Mouse (Mus musculus) bone marrow, adult 2 months (tissue): Measurements from ENCODE around the gene Cemip. TPM values are rescaled to one million over a fixed set of nuclear protein-coding genes. Genes with fewer than 3 reads are reported as not detected.

Source experiments
- H3K27ac ChIP-seq: fragments of 200-500 bp; 2 replicates; pipeline ENCODE4 v1.5.1; 2012; ENCODE audit warnings: low read depth, mild to moderate bottlenecking, control low read depth, inconsistent platforms, low read length; ENCODE audit not compliant: control insufficient read depth, poor library complexity, insufficient read depth
- H3K4me1 ChIP-seq: fragments of 200-500 bp; 2 replicates; pipeline ENCODE4 v1.6.1; 2011; ENCODE audit warnings: low read length; ENCODE audit not compliant: control insufficient read depth, insufficient read depth
- H3K4me3 ChIP-seq: fragments of 200-500 bp; replicated peaks from 2 replicates; pipeline ENCODE3; 2011; ENCODE audit warnings: mild to moderate bottlenecking, low read depth, low read length, control low read depth; ENCODE audit not compliant: control insufficient read depth
- CTCF ChIP-seq: fragments of 200-500 bp; IDR thresholded peaks from 2 replicates; pipeline ENCODE4 v1.5.1; 2011; ENCODE audit warnings: low read length, control low read depth; ENCODE audit not compliant: control insufficient read depth, insufficient read depth
- POLR2A ChIP-seq: fragments of 200-500 bp; IDR thresholded peaks from 2 replicates; pipeline ENCODE4 v1.6.1; 2011; ENCODE audit warnings: low read depth, mild to moderate bottlenecking, control low read depth, low read length, borderline replicate concordance; ENCODE audit not compliant: control insufficient read depth
- WGBS: fragments of 180-500 bp; shearing (Covaris S2); methylation state at CpG from one replicate; pipeline ENCODE4 v1.1.7; 2018; 5-methylcytosine and 5-hydroxymethylcytosine counted together
- polyA plus RNA-seq: library from polyadenylated mRNA; stranded (reverse); fragments of >200 nt; gene quantifications from 2 replicates; pipeline ENCODE4 v1.2.4, GENCODE M21; 2011; ENCODE audit warnings: low replicate concordance; ENCODE audit not compliant: missing spikeins, insufficient read depth, insufficient read length

Gene Cemip
- polyA plus RNA-seq, 1 experiment, result 1.2 TPM

DNA sequence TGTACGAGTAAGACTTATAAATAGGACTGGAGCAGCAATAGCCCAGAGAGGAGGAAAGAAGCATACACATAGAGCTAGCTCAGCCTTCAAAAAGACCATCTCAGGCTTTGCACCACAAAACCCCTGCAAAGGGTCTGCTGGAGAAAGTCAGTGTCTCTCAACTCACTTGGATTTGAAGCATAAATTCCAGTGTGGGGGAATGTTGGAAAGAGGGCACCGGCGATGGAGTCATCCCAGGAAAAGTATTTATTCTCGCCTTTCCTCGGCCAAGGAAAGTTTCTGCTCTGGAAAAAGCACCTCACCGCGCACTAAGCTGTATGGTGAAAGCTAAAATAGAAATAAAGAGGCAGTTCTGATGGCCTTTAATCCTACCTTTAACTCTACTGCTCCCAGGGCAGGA lies 32.4 kb downstream of the Cemip start:
- Histone ChIP-seq H3K4me1 (no peaks in the 10 kb centered on the region), H3K4me3 (no peak overlapping the region), H3K27ac (no peak overlapping the region)
- WGBS, result 79% methylated on average over 7 of the region's 7 CpGs
- TF ChIP-seq POLR2A, result no peak
- no peak for TF ChIP-seq CTCF

DNA sequence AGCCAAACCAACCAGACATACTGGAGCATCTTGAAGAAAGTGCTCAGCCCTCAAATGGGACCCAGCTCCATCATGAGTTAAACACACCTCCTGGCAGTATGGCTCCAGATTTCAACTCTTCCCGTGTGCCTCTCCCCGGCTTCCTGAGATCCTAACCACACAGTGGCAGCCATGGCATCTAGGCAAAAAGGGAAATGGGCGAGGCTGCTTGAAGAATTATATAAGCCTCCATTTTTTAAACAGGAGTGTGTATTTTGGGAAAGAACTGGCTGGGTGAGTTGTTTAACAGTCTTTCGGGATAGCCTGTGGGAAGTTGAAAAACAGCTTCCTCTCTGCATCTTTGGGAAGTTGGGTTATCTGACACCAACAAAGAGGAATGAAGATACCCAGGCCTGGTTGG lies 34.9 kb downstream of the Cemip start:
- no peaks in the 10 kb centered on the region for H3K4me1 ChIP-seq
- H3K4me3 ChIP-seq, result no peak overlapping the region
- 40% methylated on average over 4 of the region's 4 CpGs for WGBS
- TF ChIP-seq POLR2A, result no peak
- H3K27ac ChIP-seq, result no peak overlapping the region

DNA sequence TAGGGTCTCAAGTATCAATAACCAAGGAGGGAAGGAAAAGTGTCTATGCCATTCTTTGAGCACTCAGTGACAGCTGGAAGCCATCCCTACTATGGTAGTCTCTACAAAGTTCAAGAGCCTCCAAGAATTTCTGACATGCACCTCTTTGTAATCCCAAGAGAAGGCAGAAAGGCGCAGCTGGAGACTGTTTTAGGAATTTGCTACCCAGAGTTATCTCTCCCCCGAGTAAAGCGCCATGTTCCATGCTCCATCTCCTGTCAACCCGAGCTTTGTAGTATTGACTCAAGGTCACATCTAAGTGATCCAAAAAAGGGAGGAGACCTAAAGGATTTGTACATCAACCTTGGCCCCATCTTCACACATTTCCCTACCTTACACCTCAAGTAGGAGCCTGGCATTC lies 40.8 kb downstream of the Cemip start:
- Histone ChIP-seq H3K4me1 (no peaks in the 10 kb centered on the region), H3K4me3 (no peak overlapping the region), H3K27ac (no peak overlapping the region)
- TF ChIP-seq CTCF (no peak), POLR2A (no peak)
- 75% methylated on average over 4 of the region's 4 CpGs for WGBS

DNA sequence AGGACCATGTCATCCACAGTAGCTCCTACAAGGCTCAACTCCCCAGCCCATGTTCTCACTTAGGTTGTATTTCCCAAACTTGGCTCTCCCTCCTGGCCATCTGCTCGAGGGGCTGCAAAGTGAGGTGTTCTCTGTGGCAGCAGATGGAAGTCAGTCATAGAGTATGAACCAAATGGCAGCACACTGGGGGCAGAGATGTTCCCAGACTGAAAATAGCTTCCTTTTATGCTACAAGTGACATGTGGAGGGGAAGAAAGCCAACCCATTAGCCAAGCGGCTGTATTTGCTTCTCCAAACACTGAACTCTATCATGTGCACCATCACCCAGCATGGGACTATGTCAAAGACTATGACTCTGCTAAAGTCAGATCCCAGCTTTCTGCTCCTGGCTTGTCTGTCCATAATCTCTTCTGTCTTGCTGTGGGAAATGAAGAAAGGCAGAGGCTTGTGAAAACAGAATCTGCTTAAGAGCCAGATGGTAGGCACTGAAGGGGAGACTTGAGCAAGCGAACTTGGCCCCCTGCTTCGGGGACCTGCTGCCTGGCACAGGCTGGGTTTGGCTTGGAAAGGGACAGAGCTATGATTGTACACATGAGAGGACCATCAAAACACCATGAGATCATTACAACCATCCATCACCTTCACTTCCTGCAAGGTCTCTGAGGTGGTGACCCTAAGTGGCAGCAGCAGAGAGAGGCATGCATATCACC lies 41.6 kb downstream of the Cemip start:
- H3K4me3 ChIP-seq, result no peak overlapping the region
- H3K27ac ChIP-seq, result no peak overlapping the region
- TF ChIP-seq POLR2A, result no peak
- TF ChIP-seq CTCF, result no peak
- H3K4me1 ChIP-seq, result no peaks in the 10 kb centered on the region
- WGBS, result 73% methylated on average over 4 of the region's 4 CpGs

DNA sequence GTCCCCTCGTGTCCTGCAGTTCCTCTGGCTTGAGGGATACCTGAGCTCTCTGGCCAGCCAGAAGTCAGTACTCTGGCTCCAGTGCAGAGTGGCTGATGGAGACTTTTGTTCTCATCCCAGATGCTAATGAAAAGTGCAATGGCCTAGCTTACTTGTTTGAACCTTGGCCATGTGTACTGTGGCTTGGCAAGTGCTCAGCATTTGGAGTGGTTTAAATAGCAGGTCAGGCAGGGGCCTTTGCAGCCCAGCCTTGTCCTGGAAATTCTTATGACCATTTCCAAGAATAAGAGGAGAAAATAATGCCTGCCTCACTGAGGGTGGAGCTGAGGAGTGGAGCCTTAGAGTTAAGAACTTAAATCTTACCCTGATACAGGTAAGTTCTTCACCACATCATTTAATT lies 43.6 kb downstream of the Cemip start:
- Histone ChIP-seq H3K27ac (no peak overlapping the region), H3K4me1 (no peaks in the 10 kb centered on the region), H3K4me3 (no peak overlapping the region)
- WGBS, result 66% methylated on average over 1 of the region's 1 CpGs
- no peak for TF ChIP-seq POLR2A
- TF ChIP-seq CTCF, result no peak

DNA sequence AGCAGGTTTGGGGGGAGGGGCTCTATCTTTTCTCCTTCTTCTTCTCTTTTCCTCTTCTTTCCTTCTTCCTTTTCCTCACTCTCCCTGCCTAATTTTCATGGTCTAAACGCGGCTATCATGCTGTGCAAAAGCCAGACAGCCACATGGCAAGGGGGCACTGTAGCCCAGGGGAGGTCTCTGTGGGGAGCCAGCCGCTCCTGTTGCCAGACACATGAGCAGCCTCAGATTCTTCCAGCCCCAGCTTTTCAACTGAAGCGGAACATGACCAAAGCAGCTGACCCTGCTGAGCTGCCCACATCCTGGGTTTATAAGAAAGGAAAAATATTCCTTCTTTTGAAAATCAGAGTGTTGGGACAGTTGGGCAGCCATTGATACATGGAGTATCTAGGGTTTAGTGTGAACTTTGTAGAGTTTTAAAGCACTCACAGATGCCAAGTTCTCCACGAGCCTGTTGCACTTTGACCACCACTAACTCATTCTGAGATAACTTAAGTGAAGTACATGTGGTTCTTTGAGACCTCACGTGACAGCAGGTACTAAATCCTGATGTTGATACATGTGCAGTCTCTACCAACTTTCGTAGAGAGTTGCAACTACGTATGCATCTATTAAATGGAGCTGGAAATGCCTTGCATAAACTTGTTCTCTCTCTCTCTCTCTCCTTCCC lies 46.3 kb downstream of the Cemip start:
- WGBS, result 67% methylated on average over 8 of the region's 8 CpGs
- Histone ChIP-seq H3K27ac (no peak overlapping the region), H3K4me3 (no peak overlapping the region), H3K4me1 (no peaks in the 10 kb centered on the region)
- TF ChIP-seq POLR2A, result no peak
- no peak for TF ChIP-seq CTCF

DNA sequence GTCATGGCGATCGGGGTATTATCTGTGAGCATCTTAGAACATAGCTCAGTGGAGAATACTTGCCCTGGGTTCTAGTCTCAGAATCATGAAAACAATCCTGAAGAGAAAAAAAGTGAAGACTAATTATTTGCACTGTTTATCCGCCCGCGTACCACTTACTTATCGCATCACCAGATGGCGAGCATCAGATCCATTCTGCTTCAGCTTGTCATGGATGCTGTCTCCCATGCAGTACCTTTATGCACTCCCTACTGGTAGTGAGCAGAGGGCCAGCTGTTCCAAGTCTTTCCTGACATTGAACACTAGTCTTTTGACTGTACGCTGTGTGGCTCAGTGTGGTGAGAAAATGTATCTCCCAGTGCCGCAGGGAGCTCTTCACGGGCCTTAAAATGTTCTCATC lies 47.7 kb downstream of the Cemip start:
- Histone ChIP-seq H3K4me1 (no peaks in the 10 kb centered on the region), H3K4me3 (no peak overlapping the region), H3K27ac (no peak overlapping the region)
- no peak for TF ChIP-seq CTCF
- no peak for TF ChIP-seq POLR2A
- 91% methylated on average over 10 of the region's 10 CpGs for WGBS

DNA sequence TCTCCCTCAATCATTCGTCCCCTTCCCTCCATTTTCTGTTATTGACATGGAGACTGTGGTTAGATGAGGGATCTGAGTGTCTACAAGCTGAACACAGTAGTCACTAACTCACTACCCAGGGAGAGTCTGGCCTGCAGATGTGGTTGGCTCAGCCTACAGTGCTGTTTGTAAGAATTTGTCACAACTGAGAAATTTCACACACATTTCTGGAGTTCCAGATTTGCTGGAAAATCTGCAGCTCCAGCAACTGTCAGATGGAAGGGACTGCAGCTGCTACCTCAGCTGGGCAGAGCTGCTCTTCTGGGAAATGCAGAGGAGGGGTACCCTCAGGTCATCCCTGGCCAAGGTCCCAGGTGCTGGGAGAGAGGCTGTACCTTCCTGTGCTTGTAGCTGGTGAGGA lies 53.5 kb downstream of the Cemip start:
- Histone ChIP-seq H3K4me3 (no peak overlapping the region), H3K27ac (no peak overlapping the region), H3K4me1 (no peaks in the 10 kb centered on the region)
- 67% methylated on average over 1 of the region's 1 CpGs for WGBS
- no peak for TF ChIP-seq POLR2A
- TF ChIP-seq CTCF, result no peak

DNA sequence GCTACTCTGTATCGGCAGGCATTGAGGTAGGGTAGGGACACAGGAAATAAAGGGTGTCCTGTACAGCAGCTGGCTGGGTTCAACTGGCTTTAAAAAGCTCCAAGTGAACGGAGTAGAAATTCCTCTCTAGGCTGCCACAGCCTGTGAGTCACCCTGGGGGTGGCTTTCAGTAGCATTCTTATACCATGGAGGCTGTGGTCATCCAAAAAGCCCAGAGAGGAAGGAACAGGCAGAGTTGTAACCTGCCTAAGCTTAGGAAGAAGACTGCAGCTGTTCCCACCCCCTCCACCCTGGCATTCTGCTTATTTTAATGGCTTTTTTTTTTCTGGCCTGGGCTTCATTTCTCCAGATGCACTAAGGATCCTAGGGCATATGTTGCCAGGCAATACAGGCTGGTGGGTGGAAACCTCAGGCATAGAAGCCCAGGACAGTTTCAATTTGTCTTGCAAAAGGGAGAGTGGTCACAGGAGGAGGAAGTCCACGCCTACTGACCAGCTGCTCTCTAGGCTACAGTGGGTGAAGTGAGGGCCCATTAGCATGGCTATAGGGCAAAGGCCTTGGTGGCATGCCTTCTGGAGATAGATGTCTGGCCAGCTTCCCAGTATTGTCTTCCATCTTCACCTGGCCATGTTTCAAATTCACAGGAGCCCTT lies 57.1 kb downstream of the Cemip start:
- 34% methylated on average over 3 of the region's 3 CpGs for WGBS
- no peaks in the 10 kb centered on the region for H3K4me1 ChIP-seq
- no peak overlapping the region for H3K27ac ChIP-seq
- no peak overlapping the region for H3K4me3 ChIP-seq
- TF ChIP-seq CTCF (no peak), POLR2A (no peak)
